Mouse (Mus musculus): ENCODE data around the gene Amer2.

DNA sequence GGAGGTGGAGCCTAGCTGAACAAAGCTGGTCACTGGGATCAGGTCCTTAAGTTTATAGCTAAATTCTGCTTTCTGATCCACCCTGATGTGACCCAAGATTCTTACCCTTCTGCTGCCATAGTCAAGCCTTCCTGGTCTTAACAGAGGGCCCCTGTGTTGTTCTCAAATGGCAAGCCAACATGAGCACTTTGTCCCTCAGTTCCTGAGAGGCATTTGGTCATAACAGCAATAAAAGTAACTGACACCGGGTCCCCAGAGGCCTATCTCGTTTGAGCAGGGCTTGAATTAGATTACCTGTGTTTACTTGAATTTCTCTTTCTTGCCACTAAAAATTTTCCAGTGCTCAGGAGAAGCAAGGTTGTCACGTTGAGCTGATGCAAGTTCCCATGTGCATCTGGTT lies 51.1 kb downstream of the Amer2 start:
- TF ChIP-seq CTCF (IDR thresholded peaks at IDR 0.05; ENCODE audit: low read depth, low read length) (no peak), TAL1 (conservative IDR thresholded peaks at IDR 0.05; ENCODE audit: low read depth, low read length) (no peak), POLR2AphosphoS5 (IDR thresholded peaks at IDR 0.05; ENCODE audit: insufficient replicate concordance, low read depth, low read length) (no peak), GATA1 (IDR thresholded peaks at IDR 0.05; ENCODE audit: borderline replicate concordance, low read length) (no peak), GATA2 (IDR thresholded peaks at IDR 0.05; ENCODE audit: borderline replicate concordance, low read depth, low read length) (no peak)

Measured in G1E (cell line).